Mouse (Mus musculus) stomach, postnatal 0 days (tissue): ENCODE data around the gene Il17c. TPM values are rescaled to one million over a fixed set of nuclear protein-coding genes. Genes with fewer than 3 reads are reported as not detected.

Experiments
- ATAC-seq: fragments of 200-750 bp; cut with Nextera tagmentation; 2 replicates; pipeline ENCODE4 v1.8.0; 2017; ENCODE audit not compliant: low FRiP score, low TSS enrichment
- DNase-seq: peaks from one replicate; pipeline ENCODE4 v3.0.0-alpha.2; 2016; ENCODE audit warnings: low spot score
- H3K27ac ChIP-seq: fragments of 300-500 bp; sonication (generic); replicated peaks from 2 replicates; pipeline ENCODE4 v1.5.1; 2014; ENCODE audit warnings: mild to moderate bottlenecking, control low read depth
- H3K27me3 ChIP-seq: fragments of 300-500 bp; sonication (generic); 2 replicates; pipeline ENCODE4 v1.6.1; 2014; ENCODE audit warnings: low read length; ENCODE audit not compliant: control insufficient read depth, insufficient read depth
- H3K36me3 ChIP-seq: fragments of 300-500 bp; sonication (generic); 2 replicates; pipeline ENCODE4 v1.6.1; 2014; ENCODE audit warnings: low read length, mixed read lengths; ENCODE audit not compliant: control insufficient read depth, insufficient read depth
- H3K4me1 ChIP-seq: fragments of 300-500 bp; sonication (generic); replicated peaks from 2 replicates; pipeline ENCODE4 v1.6.1; 2014; ENCODE audit warnings: antibody characterized with exemption; ENCODE audit not compliant: control insufficient read depth, insufficient read depth
- H3K4me2 ChIP-seq: fragments of 300-500 bp; sonication (generic); replicated peaks from 2 replicates; pipeline ENCODE4 v1.6.1; 2014; ENCODE audit warnings: low read depth, mild to moderate bottlenecking, control low read depth, moderate library complexity
- H3K4me3 ChIP-seq: fragments of 300-500 bp; sonication (generic); 2 replicates; pipeline ENCODE4 v1.5.1; 2014; ENCODE audit warnings: low read depth, low read length, control low read depth
- H3K9ac ChIP-seq: fragments of 300-500 bp; sonication (generic); 2 replicates; pipeline ENCODE4 v1.6.1; 2014; ENCODE audit warnings: mild to moderate bottlenecking, low read length, control low read depth, mixed read lengths
- H3K9me3 ChIP-seq: fragments of 300-500 bp; sonication (generic); 2 replicates; pipeline ENCODE4 v1.6.1; 2016; ENCODE audit warnings: low read length; ENCODE audit not compliant: control insufficient read depth
- CTCF ChIP-seq: IDR thresholded peaks from 2 replicates; pipeline ENCODE4 v1.5.1; 2016; ENCODE audit warnings: antibody characterized with exemption, low read depth, mild to moderate bottlenecking, moderate library complexity
- EP300 ChIP-seq: optimal IDR thresholded peaks from 2 replicates; pipeline ENCODE3; 2016; ENCODE audit warnings: antibody characterized with exemption
- WGBS: fragments of 180-500 bp; shearing (Covaris S2); extraction: QIAGEN DNeasy Blood & Tissue Kit; methylation state at CpG from one replicate; pipeline ENCODE4 v1.1.7; 2014; 5-methylcytosine and 5-hydroxymethylcytosine counted together
- polyA plus RNA-seq: library from polyadenylated mRNA; unstranded; fragments of >200 nt; fragmentation: Nextera tagmentation; extraction: Ambion mirVana; gene quantifications from 2 replicates; pipeline ENCODE4 v1.2.1, GENCODE M21; 2015

Gene Il17c
- polyA plus RNA-seq, 1 experiment from 2014 or later = 0.32 TPM

DNA sequence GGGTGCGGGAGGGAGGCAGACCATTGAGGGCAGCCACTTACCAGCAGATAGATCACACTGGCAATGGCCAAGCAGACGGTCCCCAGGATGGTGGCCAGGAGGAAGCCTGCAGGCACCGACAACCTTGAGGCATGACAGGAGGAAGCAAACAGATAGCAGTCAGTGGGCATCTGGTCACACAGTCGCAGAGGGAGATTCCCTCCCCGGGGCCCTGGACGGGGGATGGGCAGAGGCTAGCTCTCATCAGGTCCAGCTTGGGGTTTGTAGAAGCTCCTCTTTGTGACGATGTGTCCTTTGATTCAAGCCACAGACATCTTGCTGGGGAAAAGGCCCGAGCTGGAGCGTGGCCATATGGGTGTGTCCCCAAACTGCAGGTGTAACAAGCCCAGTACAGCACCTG, 4.3 kb downstream of the Il17c start:
- Histone ChIP-seq H3K9ac (no peak overlapping the region), H3K36me3 (no peaks in the 10 kb centered on the region), H3K4me3 (no peak overlapping the region), H3K4me1 (no peaks in the 10 kb centered on the region), H3K9me3 (no peaks in the 10 kb centered on the region), H3K27ac (no peak overlapping the region), H3K27me3 (no peaks in the 10 kb centered on the region), H3K4me2 (no peak overlapping the region)
- ATAC-seq (no peak), DNase-seq (no peak)
- TF ChIP-seq CTCF (no peak), EP300 (no peak)
- WGBS = 73% methylated on average over 9 of the region's 9 CpGs

DNA sequence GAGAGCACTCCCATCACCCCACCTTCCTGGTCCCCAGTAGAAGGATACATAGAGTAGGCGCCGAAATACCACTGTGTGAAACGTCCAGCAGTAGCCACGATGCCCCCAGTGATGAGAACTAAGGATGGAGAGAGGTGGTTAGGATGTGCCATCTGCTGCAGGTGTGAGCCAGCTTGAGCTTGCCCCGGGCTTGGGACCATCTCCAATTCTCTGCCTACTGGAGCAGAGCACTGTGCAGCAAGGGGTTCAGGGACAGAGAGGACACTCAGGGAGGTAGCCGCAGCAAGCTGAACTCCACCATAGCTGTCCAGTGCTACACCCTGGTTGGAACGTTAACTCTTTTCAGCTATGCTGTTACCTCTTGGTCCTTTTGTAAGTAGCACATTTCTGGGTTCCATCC, 5.8 kb downstream of the Il17c start:
- 87% methylated on average over 7 of the region's 7 CpGs for WGBS

DNA sequence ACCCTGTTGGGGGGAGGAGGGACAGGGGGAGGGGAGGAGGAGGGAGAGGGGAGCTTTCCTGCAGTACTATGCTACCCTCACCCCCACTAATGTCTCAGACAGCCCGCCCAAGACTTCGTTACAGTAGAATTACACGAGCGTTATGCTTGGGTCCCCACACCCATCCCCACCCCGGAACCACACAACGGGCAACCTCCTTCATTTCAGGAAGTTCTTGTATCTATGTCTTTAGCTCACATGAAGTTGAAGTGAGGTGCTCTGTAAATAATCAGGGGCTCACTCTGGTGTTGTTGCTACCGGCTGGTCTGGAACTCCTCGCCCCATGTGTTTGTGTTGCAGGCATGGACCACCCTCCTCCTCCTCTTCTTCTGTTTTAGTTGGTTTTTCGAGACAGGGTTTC, 6.3 kb downstream of the Il17c start:
- 84% methylated on average over 9 of the region's 9 CpGs for WGBS
- Histone ChIP-seq H3K9ac (no peak overlapping the region), H3K4me1 (no peaks in the 10 kb centered on the region), H3K36me3 (no peaks in the 10 kb centered on the region), H3K27me3 (no peaks in the 10 kb centered on the region), H3K4me3 (no peak overlapping the region), H3K27ac (no peak overlapping the region), H3K9me3 (no peaks in the 10 kb centered on the region), H3K4me2 (no peak overlapping the region)
- no peak for ATAC-seq
- no peak for DNase-seq
- TF ChIP-seq EP300 = no peak
- no peak for TF ChIP-seq CTCF

More for the DNA sequence above, 5.8 kb downstream of the Il17c start:
- Histone ChIP-seq H3K36me3 (no peaks in the 10 kb centered on the region), H3K4me3 (no peak overlapping the region), H3K27ac (no peak overlapping the region), H3K9me3 (no peaks in the 10 kb centered on the region), H3K4me1 (no peaks in the 10 kb centered on the region), H3K4me2 (no peak overlapping the region), H3K9ac (no peak overlapping the region), H3K27me3 (no peaks in the 10 kb centered on the region)
- no peak for TF ChIP-seq EP300
- TF ChIP-seq CTCF = no peak
- ATAC-seq = no peak
- no peak for DNase-seq

DNA sequence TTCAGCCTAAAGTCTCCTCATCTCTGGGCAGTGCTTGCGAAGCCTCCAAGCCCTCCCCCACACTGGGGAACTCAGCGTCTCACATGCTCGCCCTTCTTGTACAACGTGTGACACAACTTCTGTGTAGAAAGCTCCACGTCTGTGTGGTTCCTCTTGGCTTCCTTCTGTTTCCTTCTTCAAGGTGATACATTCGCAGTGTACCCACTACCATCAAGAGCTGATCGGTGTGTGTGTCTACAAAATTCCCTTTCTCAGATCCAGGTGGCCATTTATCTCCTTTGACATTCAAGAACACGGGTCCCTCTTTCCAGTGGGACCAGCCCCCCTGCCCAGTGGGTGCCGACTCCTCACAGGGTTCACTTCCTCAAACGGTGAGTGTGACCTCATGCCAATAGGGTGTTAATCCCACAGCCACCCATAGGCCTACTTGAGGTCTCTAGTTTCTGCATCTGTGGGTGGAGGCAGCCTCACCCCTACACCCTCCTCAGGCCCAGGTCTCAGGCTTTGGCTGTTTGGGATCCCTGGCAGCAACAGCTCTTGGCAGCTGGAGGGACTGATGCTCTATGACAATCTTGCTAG, 8.3 kb downstream of the Il17c start:
- Histone ChIP-seq H3K4me2 (no peak overlapping the region), H3K27ac (no peak overlapping the region), H3K4me1 (no peaks in the 10 kb centered on the region), H3K36me3 (peaks cover 3% of the 10 kb centered on the region; the same call in 1 of the 2 replicates), H3K4me3 (no peak overlapping the region), H3K9ac (no peak overlapping the region), H3K27me3 (no peaks in the 10 kb centered on the region), H3K9me3 (no peaks in the 10 kb centered on the region)
- ATAC-seq (no peak), DNase-seq (no peak)
- 82% methylated on average over 10 of the region's 10 CpGs for WGBS
- TF ChIP-seq EP300 (no peak), CTCF (no peak)

DNA sequence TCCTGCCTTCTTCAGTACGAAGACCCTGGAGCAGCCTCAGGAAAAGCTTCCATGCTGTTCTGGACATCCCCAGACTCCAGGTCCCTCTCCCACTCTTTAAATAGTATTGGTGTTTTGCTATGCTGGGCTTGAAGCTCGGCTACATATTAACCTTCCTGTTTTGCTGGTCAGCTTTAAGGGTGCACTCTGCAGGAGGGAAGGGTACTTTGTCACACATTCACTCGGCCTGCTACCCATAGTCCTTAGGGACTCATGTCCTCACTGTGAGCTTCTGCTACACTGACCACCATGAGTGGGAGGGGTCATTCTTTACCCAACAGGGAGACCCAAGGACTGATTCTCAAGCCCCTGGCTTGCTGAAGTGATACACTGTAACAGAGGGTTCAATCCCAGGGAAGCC, 8.8 kb downstream of the Il17c start:
- H3K4me3 ChIP-seq = no peak overlapping the region
- no peak for ATAC-seq
- 75% methylated on average over 3 of the region's 3 CpGs for WGBS
- H3K4me2 ChIP-seq = no peak overlapping the region
- H3K27ac ChIP-seq = no peak overlapping the region
- no peaks in the 10 kb centered on the region for H3K27me3 ChIP-seq
- DNase-seq = no peak
- H3K9ac ChIP-seq = no peak overlapping the region
- no peaks in the 10 kb centered on the region for H3K9me3 ChIP-seq
- TF ChIP-seq CTCF (no peak), EP300 (no peak)
- H3K4me1 ChIP-seq = no peaks in the 10 kb centered on the region
- peaks cover 3% of the 10 kb centered on the region; the same call in 1 of the 2 replicates for H3K36me3 ChIP-seq

DNA sequence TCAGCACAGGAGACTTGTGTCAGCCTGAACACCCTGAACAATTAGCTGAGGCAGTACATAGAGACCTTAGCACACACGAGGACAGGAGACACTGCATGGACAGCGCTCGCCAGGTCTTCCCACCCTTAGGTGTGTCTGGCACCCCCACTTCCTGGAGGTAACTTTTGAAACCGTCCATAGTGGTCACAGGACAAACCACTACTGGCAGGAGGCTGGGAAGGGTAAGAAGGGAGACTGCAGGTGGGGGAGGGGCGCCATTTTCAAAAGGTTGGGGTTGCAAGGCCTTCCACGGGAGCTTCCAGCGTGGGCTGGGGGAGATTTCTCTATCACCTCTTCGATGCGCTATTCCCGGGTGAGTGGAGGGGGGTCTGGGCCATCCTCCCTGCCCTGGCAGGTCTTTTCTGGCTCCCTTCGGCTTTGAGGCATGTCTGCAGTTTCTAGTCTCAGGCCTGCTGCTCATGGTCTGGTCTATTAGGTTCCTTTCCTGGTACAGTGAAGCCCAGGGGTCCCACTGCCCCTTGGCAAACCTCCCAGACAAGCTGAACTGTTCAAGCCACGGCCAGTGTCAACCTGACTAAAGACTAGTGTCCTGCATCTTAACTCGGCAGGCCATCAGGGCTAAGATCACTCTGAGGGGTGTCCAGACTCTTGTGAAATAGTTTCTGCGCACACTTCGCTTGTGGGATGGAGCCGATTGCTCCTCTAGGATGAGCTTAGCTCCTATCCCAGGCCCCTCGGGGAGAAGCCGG, 10.0 kb downstream of the Il17c start:
- DNase-seq = peak; percentile 51
- WGBS = 31% methylated on average over 18 of the region's 18 CpGs
- Histone ChIP-seq H3K27ac (peak overlapping the region; percentile 84), H3K27me3 (no peaks in the 10 kb centered on the region), H3K9me3 (no peaks in the 10 kb centered on the region), H3K4me1 (no peaks in the 10 kb centered on the region), H3K4me2 (peak overlapping the region; percentile 71), H3K4me3 (peak overlapping the region; percentile 48), H3K36me3 (peaks cover 12% of the 10 kb centered on the region; the same call in 1 of the 2 replicates), H3K9ac (peak overlapping the region; percentile 66)
- peak; percentile 9 for ATAC-seq
- TF ChIP-seq CTCF (no peak), EP300 (no peak)
